Mouse (Mus musculus) duodenum, adult 2 months (tissue): ENCODE data around the gene Trpc5. TPM values are rescaled to one million over a fixed set of nuclear protein-coding genes. Genes with fewer than 3 reads are reported as not detected.

Experiments used
- polyA plus RNA-seq: library from polyadenylated mRNA; depleted of rRNA; stranded (reverse); fragments of >200 nt; gene quantifications from 2 replicates; pipeline ENCODE4 v1.2.3, GENCODE M21; 2012; ENCODE audit warnings: low replicate concordance; rRNA removed

Gene Trpc5
- polyA plus RNA-seq = not detected in 2 replicates

GRCm38 (mm10) chrX:144688142-144688206 lies at the start of gene Trpc5:
Trpc5 (minus strand) TSS chrX:144688180.

DNA sequence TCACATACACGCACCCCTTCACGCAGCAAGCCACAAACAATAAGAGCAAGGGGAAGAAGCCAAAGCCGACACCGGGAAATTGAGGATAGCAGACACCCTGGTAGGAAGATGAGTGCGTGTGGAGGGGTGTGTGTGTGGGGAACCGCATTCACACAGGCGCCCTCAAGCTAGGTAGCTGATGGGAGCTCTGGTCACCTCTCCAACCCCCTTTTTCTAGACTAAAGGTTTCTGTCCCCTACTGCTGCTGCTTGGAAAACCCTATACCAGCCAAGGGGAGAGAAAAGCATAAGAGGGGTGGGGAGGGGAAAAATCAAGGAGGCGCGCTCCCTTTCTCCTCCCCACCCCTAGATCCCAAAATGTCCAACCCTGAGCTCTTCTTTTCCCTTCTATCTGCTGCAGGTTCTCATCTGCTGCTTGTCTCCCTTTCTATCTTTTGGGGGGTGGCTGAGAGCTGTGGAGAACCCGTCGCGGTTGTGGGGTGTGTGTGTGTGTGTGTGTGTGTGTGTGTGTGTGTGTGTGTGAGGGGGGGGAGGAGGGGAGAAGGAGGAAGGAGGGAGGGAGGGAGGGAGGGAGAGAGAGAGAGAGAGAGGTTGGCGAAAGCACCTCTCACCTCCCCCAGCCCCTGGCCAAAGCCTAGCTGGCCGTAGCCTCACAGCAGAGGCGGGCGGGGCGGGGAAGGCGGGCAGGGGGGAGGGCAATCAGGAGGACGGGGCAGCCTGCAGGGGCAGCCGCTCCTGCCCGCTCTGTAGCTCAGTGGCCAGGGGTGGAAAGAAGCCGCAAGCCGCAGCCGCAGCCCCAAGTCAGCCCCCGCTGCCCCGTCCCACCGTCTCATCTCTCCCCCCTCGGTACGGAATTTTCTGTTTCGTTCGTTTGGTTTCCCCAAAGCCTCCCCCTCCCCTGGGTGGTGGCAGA lies 483 bp upstream of the Trpc5 start, which contains the start of gene Rtl4:
Gene Rtl4 (plus strand): TSS at position 701 of the 912 bp plus-strand sequence.

GRCm38 (mm10) chrX:144456281-144456680 lies 231.7 kb downstream of the Trpc5 start, which contains the start of gene Trpc5os:
Trpc5os (plus strand) TSS chrX:144456581.

Other genes with a start within 250 kb of the Trpc5 start
- gene Trpc5os, start 231.6 kb downstream of the Trpc5 start, polyA plus RNA-seq = not detected in 2 replicates
- gene Rtl4, start 727 bp upstream of the Trpc5 start, polyA plus RNA-seq = not detected in 2 replicates